Mouse (Mus musculus) kidney, adult 2 months (tissue): ENCODE data around the gene Olfr311.

Experiments
- CTCF ChIP-seq: fragments of 200-500 bp; conservative IDR thresholded peaks from 2 replicates; pipeline ENCODE4 v1.5.1; 2011; ENCODE audit warnings: low read depth, mild to moderate bottlenecking, control low read depth, low read length, moderate library complexity, mixed read lengths; ENCODE audit not compliant: insufficient read depth, insufficient read length
- POLR2A ChIP-seq: fragments of 200-500 bp; IDR thresholded peaks from one replicate; pipeline ENCODE4 v1.6.1; 2011; ENCODE audit warnings: low read depth, low read length, control low read depth

DNA sequence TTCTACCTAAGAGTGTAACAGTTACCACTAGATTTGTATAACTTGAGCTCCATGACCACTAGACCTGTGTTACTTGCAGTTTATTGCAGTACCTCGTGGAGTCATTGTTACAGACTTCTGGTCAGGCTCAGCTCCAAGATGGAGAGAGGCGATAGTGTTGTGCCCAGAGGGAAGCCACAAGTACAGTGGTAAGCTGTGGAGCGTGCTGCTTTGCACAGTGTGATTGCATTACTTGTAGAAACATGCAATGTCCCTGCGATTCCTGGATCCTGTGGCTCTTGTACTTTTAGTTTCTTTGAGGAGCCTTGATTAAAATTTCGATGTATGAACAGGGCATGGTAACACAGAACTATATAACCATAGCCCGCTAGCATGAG, 28.9 kb downstream of the Olfr311 start:
- no peak for TF ChIP-seq CTCF
- no peak for TF ChIP-seq POLR2A
